Mouse (Mus musculus) cortical plate, adult 2 months (tissue): ENCODE results near the gene Crybb2.

ENCODE experiments used
- CTCF ChIP-seq: fragments of 200-500 bp; IDR thresholded peaks from 2 replicates; pipeline ENCODE4 v1.5.1; 2011; ENCODE audit warnings: mild to moderate bottlenecking, control low read depth, low read length; ENCODE audit not compliant: insufficient read depth; ENCODE audit errors: extremely low read depth
- POLR2A ChIP-seq: fragments of 200-500 bp; IDR thresholded peaks from 2 replicates; pipeline ENCODE4 v1.6.1; 2011; ENCODE audit warnings: mild to moderate bottlenecking, low read length, control low read depth; ENCODE audit not compliant: insufficient read depth; ENCODE audit errors: extremely low read depth

DNA sequence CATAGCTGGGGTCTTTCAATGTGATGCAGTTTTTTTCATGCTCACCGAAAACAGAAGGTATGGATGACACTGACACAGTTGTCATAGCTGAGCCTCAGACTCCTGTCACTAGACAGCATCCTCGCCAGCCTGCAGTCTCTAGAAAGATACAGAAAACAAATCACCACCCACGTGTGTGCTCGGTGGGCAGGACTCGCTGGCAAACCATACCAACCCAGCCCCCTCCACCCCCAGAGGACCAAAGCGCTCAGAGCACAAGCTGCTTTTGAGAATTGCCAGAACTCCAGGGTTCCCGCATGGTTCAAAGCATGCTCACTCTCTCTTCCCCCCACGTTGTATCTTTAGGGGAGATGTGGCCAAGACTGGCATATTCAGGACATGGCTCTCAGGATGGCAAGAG is 51.7 kb downstream of the Crybb2 start:
- TF ChIP-seq CTCF (no peak), POLR2A (no peak)
